11 mouse cellular contexts compared by ENCODE assay signal in genomic region chr13:108298241-108298640, GRCm38 (mm10). TPM values are rescaled to one million over a fixed set of nuclear protein-coding genes. Genes with fewer than 3 reads are reported as not detected.
A peak's percentile ranks its signal among the peaks of the same experiment; 100 is the strongest.
DNase-seq lines count a peak whose midpoint lies in the region; ATAC-seq lines count a peak whose summit lies in the region.
"Had no signal": no experiment of that assay in that cellular context is flagged by ENCODE, and none has a peak within 500 bp of the region (broad histone marks: within the 10 kb centered on the region; RNA-seq: fewer than 3 reads in every experiment).

No protein-coding gene starts in this region.

- H3K4me3 ChIP-seq in liver, embryonic 13.5 days (replicated peaks), result no peak overlapping the region
- no peak overlapping the region for H3K4me3 ChIP-seq in liver, embryonic 12.5 days
- no peak overlapping the region for H3K4me3 ChIP-seq in embryonic facial prominence, embryonic 14.5 days (ENCODE audit: low read depth, low read length)
- H3K4me3 ChIP-seq: myocyte had no signal

- no peak overlapping the region for H3K9ac ChIP-seq in liver, embryonic 13.5 days
- no peak overlapping the region for H3K9ac ChIP-seq in liver, embryonic 12.5 days
- H3K9ac ChIP-seq in embryonic facial prominence, embryonic 14.5 days (ENCODE audit: low read depth, low read length), result no peak overlapping the region
- H3K9ac ChIP-seq: kidney, embryonic 15.5 days; liver, embryonic 15.5 days had no signal

- no peaks in the 10 kb centered on the region for H3K27me3 ChIP-seq in liver, embryonic 13.5 days
- no peaks in the 10 kb centered on the region for H3K27me3 ChIP-seq in liver, embryonic 12.5 days (replicated peaks)
- no peaks in the 10 kb centered on the region for H3K27me3 ChIP-seq in embryonic facial prominence, embryonic 14.5 days (replicated peaks; ENCODE audit: control insufficient read depth, insufficient read depth, low read length)
- H3K27me3 ChIP-seq: kidney, embryonic 15.5 days; liver, embryonic 15.5 days had no signal

- H3K36me3 ChIP-seq in liver, embryonic 13.5 days, result no peaks in the 10 kb centered on the region
- H3K36me3 ChIP-seq in liver, embryonic 12.5 days, result no peaks in the 10 kb centered on the region
- no peaks in the 10 kb centered on the region for H3K36me3 ChIP-seq in embryonic facial prominence, embryonic 14.5 days (ENCODE audit: control insufficient read depth, insufficient read depth, low read length)
- H3K36me3 ChIP-seq: kidney, embryonic 15.5 days; liver, embryonic 15.5 days; midbrain, embryonic 10.5 days had no signal

- no peak for DNase-seq in liver, embryonic 13.5 days
- peak; percentile 71 for DNase-seq in CD4-positive helper T cell, adult 2 months (ENCODE audit: low read depth, low spot score)
- DNase-seq in CD4-positive, CD25-positive, alpha-beta regulatory T cell, adult 2 months (ENCODE audit: low read depth, low spot score), result peak; percentile 51
- DNase-seq in embryonic facial prominence, embryonic 14.5 days (ENCODE audit: low spot score), result no peak
- DNase-seq in frontal cortex, postnatal 25 days (ENCODE audit: low spot score in 2 of 2), result no peak
- no peak for DNase-seq in layer of hippocampus, adult 18-20 months (ENCODE audit: low spot score in 2 of 2)

- H3K4me1 ChIP-seq in liver, embryonic 13.5 days (replicated peaks), result peaks cover 20% of the 10 kb centered on the region
- peaks cover 23% of the 10 kb centered on the region for H3K4me1 ChIP-seq in liver, embryonic 12.5 days
- peaks cover 7% of the 10 kb centered on the region; the same call in 1 of the 2 replicates for H3K4me1 ChIP-seq in embryonic facial prominence, embryonic 14.5 days (ENCODE audit: control insufficient read depth, insufficient read depth, low read length)

- peak overlapping the region; percentile 70; the same call in 1 of the 2 replicates for H3K27ac ChIP-seq in liver, embryonic 13.5 days
- no peak overlapping the region for H3K27ac ChIP-seq in liver, embryonic 12.5 days
- H3K27ac ChIP-seq in embryonic facial prominence, embryonic 14.5 days (replicated peaks; ENCODE audit: low read depth, low read length), result 0 out of 2 replicates have a peak overlapping the region, but pooled peaks have one; percentile 63

- H3K4me2 ChIP-seq in liver, embryonic 13.5 days, result no peak overlapping the region
- no peak overlapping the region for H3K4me2 ChIP-seq in liver, embryonic 12.5 days
- H3K4me2 ChIP-seq in embryonic facial prominence, embryonic 14.5 days (ENCODE audit: low read depth, low read length), result no peak overlapping the region

- no peaks in the 10 kb centered on the region for H3K9me3 ChIP-seq in liver, embryonic 13.5 days (replicated peaks)
- H3K9me3 ChIP-seq in liver, embryonic 12.5 days (replicated peaks), result no peaks in the 10 kb centered on the region
- H3K9me3 ChIP-seq in embryonic facial prominence, embryonic 14.5 days (ENCODE audit: control insufficient read depth, low read length), result no peaks in the 10 kb centered on the region
- H3K9me3 ChIP-seq: kidney, embryonic 15.5 days; liver, embryonic 15.5 days; midbrain, embryonic 10.5 days had no signal

- 23% methylated on average over 5 of the region's 5 CpGs for WGBS in liver, embryonic 13.5 days (ENCODE audit: insufficient replicate concordance)
- WGBS in liver, embryonic 12.5 days (ENCODE audit: insufficient replicate concordance), result 26% methylated on average over 5 of the region's 5 CpGs
- WGBS in embryonic facial prominence, embryonic 14.5 days, result 46% methylated on average over 5 of the region's 5 CpGs

- ATAC-seq in liver, embryonic 13.5 days (ENCODE audit: low read depth), result no peak
- ATAC-seq in liver, embryonic 12.5 days, result no peak
- no peak for ATAC-seq in embryonic facial prominence, embryonic 14.5 days (ENCODE audit: low read depth)

RNA-seq across cellular contexts. Expression of gene Depdc1b, which starts 17.9 kb away (rescaled TPM):
- polyA plus RNA-seq in liver, embryonic 13.5 days (2015; fragmentation: Nextera tagmentation; extraction: Ambion mirVana), result 9.7 and 11.9 TPM in 2 replicates
- 13.4 and 14.4 TPM in 2 replicates for polyA plus RNA-seq in liver, embryonic 12.5 days (2016; fragmentation: Nextera tagmentation; extraction: Ambion mirVana)
- 5.6 and 7.4 TPM in 2 replicates for polyA plus RNA-seq in embryonic facial prominence, embryonic 14.5 days (2014; fragmentation: Nextera tagmentation; extraction: Ambion mirVana)
- total RNA-seq in layer of hippocampus, adult 18-20 months (2021), result under 1 TPM; 0.32 to 0.58 TPM

Comparison
In these comparisons a context has a peak if more than half of its experiments do, and no peak if none do; other contexts are left out.
1. DNase-seq: peak in CD4-positive helper T cell, adult 2 months (single experiment) and CD4-positive, CD25-positive, alpha-beta regulatory T cell, adult 2 months (single experiment); none in liver, embryonic 13.5 days (single experiment), embryonic facial prominence, embryonic 14.5 days (single experiment), frontal cortex, postnatal 25 days (0 of 2) and layer of hippocampus, adult 18-20 months (0 of 2).